Mouse (Mus musculus): ENCODE data around the gene Olfr376.

The Olfr376 gene

GRCm38 (mm10) chr11:73370946-73371345 is at the start of gene Olfr376:
Gene Olfr376, plus strand, starts transcription at chr11:73371246.
- no peak for DNase-seq (ENCODE audit: extremely low read depth, low read depth, low spot score)

GRCm38 (mm10) chr11:73323906-73324830 is 46.9 kb upstream of the Olfr376 start:
- DNase-seq (ENCODE audit: extremely low read depth, low read depth, low spot score), result no peak

- no peak for DNase-seq (ENCODE audit: extremely low read depth, low read depth, low spot score)
These were observed 44.6 kb upstream of the Olfr376 start for GRCm38 (mm10) chr11:73326485-73326886.

GRCm38 (mm10) chr11:73327361-73327760 is 43.7 kb upstream of the Olfr376 start:
- DNase-seq (ENCODE audit: extremely low read depth, low read depth, low spot score), result no peak

GRCm38 (mm10) chr11:73329442-73329841 is 41.6 kb upstream of the Olfr376 start, which contains the start of the genes Aspa, Gm49340 and Spata22:
Gene Aspa, minus strand, starts transcription at chr11:73329596.
Gene Gm49340, plus strand, starts transcription at chr11:73329741.
Gene Spata22, plus strand, starts transcription at chr11:73329741.
- DNase-seq (ENCODE audit: extremely low read depth, low read depth, low spot score), result no peak

GRCm38 (mm10) chr11:73333357-73333756 is 37.7 kb upstream of the Olfr376 start:
- DNase-seq (ENCODE audit: extremely low read depth, low read depth, low spot score), result no peak

GRCm38 (mm10) chr11:73336919-73337318 is 34.1 kb upstream of the Olfr376 start:
- no peak for DNase-seq (ENCODE audit: extremely low read depth, low read depth, low spot score)

GRCm38 (mm10) chr11:73350483-73350882 is 20.6 kb upstream of the Olfr376 start, which contains the start of gene Olfr20:
Gene Olfr20, plus strand, starts transcription at chr11:73350783.
- DNase-seq (ENCODE audit: extremely low read depth, low read depth, low spot score), result no peak

GRCm38 (mm10) chr11:73395374-73395773 is 24.3 kb downstream of the Olfr376 start:
- DNase-seq (ENCODE audit: extremely low read depth, low read depth, low spot score), result no peak

GRCm38 (mm10) chr11:73399514-73399913 is 28.5 kb downstream of the Olfr376 start, which contains the start of gene Olfr1:
Gene Olfr1, minus strand, starts transcription at chr11:73399614.
- DNase-seq (ENCODE audit: extremely low read depth, low read depth, low spot score), result no peak
